Mouse (Mus musculus) cerebellum, postnatal 10 days (tissue): ENCODE data around the gene Dynlrb1.

Source experiments
- DNase-seq, 2 experiments: peaks; one replicate each; pipeline ENCODE4 v3.0.0; 2021; ENCODE audit warnings: mixed read lengths in 2 of 2

Dynlrb1 gene

GRCm38 (mm10) chr2:155236362-155236992 lies at the start of gene Dynlrb1:
Gene Dynlrb1, plus strand, starts transcription at chr2:155236533.
- DNase-seq = peak; percentile 100

- peak; percentile 28 to 36 for DNase-seq
Observed at GRCm38 (mm10) chr2:155207419-155207818, 28.9 kb upstream of the Dynlrb1 start.

- DNase-seq = no peak
Observed at GRCm38 (mm10) chr2:155223145-155223544, 13.2 kb upstream of the Dynlrb1 start.

- DNase-seq = no peak
Observed at GRCm38 (mm10) chr2:155224721-155225120, 11.6 kb upstream of the Dynlrb1 start.

- DNase-seq = no peak
Observed at GRCm38 (mm10) chr2:155235746-155236361, 479 bp upstream of the Dynlrb1 start.

- peak; percentile 16 for DNase-seq
Observed at GRCm38 (mm10) chr2:155237276-155237675, 943 bp downstream of the Dynlrb1 start.

GRCm38 (mm10) chr2:155240915-155241314 lies 4.6 kb downstream of the Dynlrb1 start:
- DNase-seq = peak in 1 of 2 experiments; percentile 20

- no peak for DNase-seq
Observed at GRCm38 (mm10) chr2:155242296-155242855, 6.0 kb downstream of the Dynlrb1 start.

- DNase-seq = peak; percentile 17 to 29
Observed at GRCm38 (mm10) chr2:155246231-155246630, 9.9 kb downstream of the Dynlrb1 start.

GRCm38 (mm10) chr2:155248206-155248605 lies 11.9 kb downstream of the Dynlrb1 start:
- DNase-seq = no peak

- DNase-seq = no peak
Observed at GRCm38 (mm10) chr2:155248718-155249117, 12.4 kb downstream of the Dynlrb1 start.

- no peak for DNase-seq
Observed at GRCm38 (mm10) chr2:155249588-155249987, 13.3 kb downstream of the Dynlrb1 start.

GRCm38 (mm10) chr2:155265526-155265925 lies 29.2 kb downstream of the Dynlrb1 start:
- no peak for DNase-seq

GRCm38 (mm10) chr2:155266896-155267295 lies 30.6 kb downstream of the Dynlrb1 start:
- no peak for DNase-seq

GRCm38 (mm10) chr2:155271957-155272356 lies 35.6 kb downstream of the Dynlrb1 start:
- DNase-seq = peak; percentile 28 to 34

- DNase-seq = no peak
Observed at GRCm38 (mm10) chr2:155272396-155273170, 36.2 kb downstream of the Dynlrb1 start.

- no peak for DNase-seq
Observed at GRCm38 (mm10) chr2:155273603-155274002, 37.3 kb downstream of the Dynlrb1 start.

- DNase-seq = peak; percentile 99 to 100
Observed at GRCm38 (mm10) chr2:155276195-155276594, 39.9 kb downstream of the Dynlrb1 start, which contains the start of gene Map1lc3a. Gene Map1lc3a, plus strand, starts transcription at chr2:155276297.

- DNase-seq = peak; percentile 78 to 84
Observed at GRCm38 (mm10) chr2:155276621-155277175, 40.4 kb downstream of the Dynlrb1 start.

- peak; percentile 29 to 38 for DNase-seq
Observed at GRCm38 (mm10) chr2:155277721-155278120, 41.4 kb downstream of the Dynlrb1 start.

- DNase-seq = peak; percentile 77 to 83
Observed at GRCm38 (mm10) chr2:155278361-155278760, 42.0 kb downstream of the Dynlrb1 start.

GRCm38 (mm10) chr2:155279163-155279562 lies 42.8 kb downstream of the Dynlrb1 start:
- peak; percentile 11 to 29 for DNase-seq

- no peak for DNase-seq
Observed at GRCm38 (mm10) chr2:155280116-155280515, 43.8 kb downstream of the Dynlrb1 start.
